In the genomic region with DNA sequence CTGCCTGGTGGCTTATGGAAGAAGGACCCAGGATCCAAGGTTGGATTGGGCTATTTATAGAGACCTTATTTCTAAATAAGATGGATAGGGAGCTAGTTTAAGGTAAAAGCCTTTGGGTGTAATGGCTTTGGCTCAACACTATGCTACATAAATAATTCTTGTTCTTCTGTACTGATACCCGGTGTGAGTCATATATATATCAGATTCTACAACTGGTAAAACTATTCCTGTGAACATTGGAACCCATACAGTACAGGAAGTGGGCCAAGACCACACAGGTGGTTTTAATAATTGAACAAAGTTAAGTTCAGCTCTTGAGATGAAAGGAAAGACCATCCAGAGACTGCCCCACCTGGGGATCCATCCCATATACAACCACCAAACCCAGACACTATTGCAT, we compare ENCODE assay signal across 12 mouse cellular contexts. TPM values are rescaled to one million over a fixed set of nuclear protein-coding genes. Genes with fewer than 3 reads are reported as not detected.
DNase-seq lines count a peak whose midpoint lies in the region; ATAC-seq and TF ChIP-seq lines count a peak whose summit lies in the region.
"Had no signal": no experiment of that assay in that cellular context is flagged by ENCODE, and none has a peak within 500 bp of the region (broad histone marks: within the 10 kb centered on the region; RNA-seq: fewer than 3 reads in every experiment).

No protein-coding gene starts in this region.

- H3K9me3 ChIP-seq in hindbrain, embryonic 11.5 days (ENCODE audit: control insufficient read depth, low read length), result no peaks in the 10 kb centered on the region
- H3K9me3 ChIP-seq in hindbrain, embryonic 10.5 days, result no peaks in the 10 kb centered on the region
- peaks cover 2% of the 10 kb centered on the region; the same call in 1 of the 2 replicates for H3K9me3 ChIP-seq in stomach, embryonic 14.5 days (ENCODE audit: control insufficient read depth, low read depth, low read length)
- no peaks in the 10 kb centered on the region for H3K9me3 ChIP-seq in stomach, postnatal 0 days (ENCODE audit: control insufficient read depth, low read length)
- H3K9me3 ChIP-seq in limb, embryonic 13.5 days, result no peaks in the 10 kb centered on the region

- intact Hi-C loops in heart, postnatal 36 days (cut with DNase I), result loop anchor here (2.0 to 5.0 kb wide), 3 partner anchors 18 to 139 kb away; partner anchors contain the start of genes Gm28044 and Zfp953

- no peaks in the 10 kb centered on the region for H3K27me3 ChIP-seq in hindbrain, embryonic 11.5 days (ENCODE audit: control insufficient read depth, insufficient read depth, low read length)
- H3K27me3 ChIP-seq in hindbrain, embryonic 10.5 days (ENCODE audit: insufficient read depth, poor library complexity, severe bottlenecking), result no peaks in the 10 kb centered on the region
- H3K27me3 ChIP-seq in stomach, embryonic 14.5 days (ENCODE audit: control insufficient read depth, insufficient read depth, low read length), result no peaks in the 10 kb centered on the region
- H3K27me3 ChIP-seq in stomach, postnatal 0 days (ENCODE audit: control insufficient read depth, insufficient read depth, low read length), result no peaks in the 10 kb centered on the region
- no peaks in the 10 kb centered on the region for H3K27me3 ChIP-seq in limb, embryonic 13.5 days
- H3K27me3 ChIP-seq: CH12.LX had no signal

- ATAC-seq in hindbrain, embryonic 11.5 days (ENCODE audit: low FRiP score), result peak; percentile 41
- no peak for ATAC-seq in stomach, embryonic 14.5 days (ENCODE audit: insufficient number of reproducible peaks, insufficient read depth, low FRiP score, low read depth)
- ATAC-seq in stomach, postnatal 0 days (ENCODE audit: low FRiP score, low TSS enrichment), result no peak
- peak; percentile 6; the same call in 1 of the 2 replicates for ATAC-seq in limb, embryonic 13.5 days (ENCODE audit: low FRiP score, low read depth)

- no peak for TF ChIP-seq EP300 in stomach, postnatal 0 days (optimal IDR thresholded peaks at IDR 0.05)

- H3K4me3 ChIP-seq in hindbrain, embryonic 11.5 days (ENCODE audit: low read depth, low read length), result no peak overlapping the region
- H3K4me3 ChIP-seq in hindbrain, embryonic 10.5 days, result no peak overlapping the region
- H3K4me3 ChIP-seq in stomach, embryonic 14.5 days (ENCODE audit: low read depth, low read length), result no peak overlapping the region
- H3K4me3 ChIP-seq in stomach, postnatal 0 days (ENCODE audit: low read depth, low read length), result no peak overlapping the region
- no peak overlapping the region for H3K4me3 ChIP-seq in limb, embryonic 13.5 days

- no peaks in the 10 kb centered on the region for H3K4me1 ChIP-seq in hindbrain, embryonic 11.5 days (replicated peaks; ENCODE audit: control insufficient read depth, insufficient read depth, low read length)
- peaks cover 9% of the 10 kb centered on the region for H3K4me1 ChIP-seq in hindbrain, embryonic 10.5 days (replicated peaks)
- no peaks in the 10 kb centered on the region for H3K4me1 ChIP-seq in stomach, embryonic 14.5 days (ENCODE audit: control insufficient read depth, insufficient read depth, low read length)
- H3K4me1 ChIP-seq in stomach, postnatal 0 days (replicated peaks; ENCODE audit: control insufficient read depth, insufficient read depth), result no peaks in the 10 kb centered on the region
- H3K4me1 ChIP-seq in limb, embryonic 13.5 days, result peaks cover 6% of the 10 kb centered on the region

- DNase-seq in hindbrain, embryonic 11.5 days (ENCODE audit: low spot score), result no peak
- DNase-seq in hindbrain, embryonic 10.5 days (ENCODE audit: low spot score), result no peak
- no peak for DNase-seq in stomach, postnatal 0 days (ENCODE audit: low spot score)
- DNase-seq in spleen, postnatal 36 days (ENCODE audit: low spot score in 2 of 2), result no peak
- no peak for DNase-seq in adrenal gland, adult 8-10 months
- DNase-seq in heart, postnatal 36 days, result no peak

- no peak for TF ChIP-seq CTCF in stomach, postnatal 0 days (IDR thresholded peaks at IDR 0.05; ENCODE audit: low read depth)

- no peak overlapping the region for H3K27ac ChIP-seq in hindbrain, embryonic 11.5 days (ENCODE audit: low read depth, low read length)
- H3K27ac ChIP-seq in hindbrain, embryonic 10.5 days, result no peak overlapping the region
- H3K27ac ChIP-seq in stomach, embryonic 14.5 days (ENCODE audit: low read length), result no peak overlapping the region
- H3K27ac ChIP-seq in stomach, postnatal 0 days (replicated peaks), result no peak overlapping the region
- H3K27ac ChIP-seq in limb, embryonic 13.5 days, result no peak overlapping the region

- 68% methylated on average over 1 of the region's 1 CpGs for WGBS in hindbrain, embryonic 11.5 days
- WGBS in hindbrain, embryonic 10.5 days, result 81% methylated on average over 1 of the region's 1 CpGs
- WGBS in stomach, embryonic 14.5 days, result 81% methylated on average over 1 of the region's 1 CpGs
- 74% methylated on average over 1 of the region's 1 CpGs for WGBS in stomach, postnatal 0 days
- WGBS in limb, embryonic 13.5 days, result 79% methylated on average over 1 of the region's 1 CpGs

- H3K36me3 ChIP-seq in hindbrain, embryonic 11.5 days (ENCODE audit: control insufficient read depth, insufficient read depth, low read length), result no peaks in the 10 kb centered on the region
- H3K36me3 ChIP-seq in hindbrain, embryonic 10.5 days, result peaks cover 4% of the 10 kb centered on the region; the same call in 1 of the 2 replicates
- H3K36me3 ChIP-seq in stomach, embryonic 14.5 days (ENCODE audit: control insufficient read depth, insufficient read depth, low read length), result no peaks in the 10 kb centered on the region
- no peaks in the 10 kb centered on the region for H3K36me3 ChIP-seq in stomach, postnatal 0 days (ENCODE audit: control insufficient read depth, insufficient read depth, low read length)
- H3K36me3 ChIP-seq in limb, embryonic 13.5 days, result peaks cover 10% of the 10 kb centered on the region

- no peak overlapping the region for H3K9ac ChIP-seq in hindbrain, embryonic 11.5 days (ENCODE audit: low read depth, low read length)
- H3K9ac ChIP-seq in stomach, embryonic 14.5 days (replicated peaks; ENCODE audit: low read depth, low read length), result no peak overlapping the region
- no peak overlapping the region for H3K9ac ChIP-seq in stomach, postnatal 0 days (ENCODE audit: low read length)
- H3K9ac ChIP-seq in limb, embryonic 13.5 days, result no peak overlapping the region

- no peak overlapping the region for H3K4me2 ChIP-seq in hindbrain, embryonic 11.5 days (replicated peaks; ENCODE audit: low read depth, low read length)
- H3K4me2 ChIP-seq in stomach, embryonic 14.5 days (replicated peaks; ENCODE audit: low read depth, low read length), result 0 out of 2 replicates have a peak overlapping the region, but pooled peaks have one; percentile 72
- no peak overlapping the region for H3K4me2 ChIP-seq in stomach, postnatal 0 days (replicated peaks; ENCODE audit: low read depth)
- peak overlapping the region; percentile 78; the same call in 1 of the 2 replicates for H3K4me2 ChIP-seq in limb, embryonic 13.5 days (replicated peaks)

RNA-seq across cellular contexts. Expression of gene Zfp58, which starts 0.6 kb away (rescaled TPM):
- polyA plus RNA-seq in hindbrain, embryonic 11.5 days (2014; fragmentation: Nextera tagmentation; extraction: Ambion mirVana), result 15.4 and 15.6 TPM in 2 replicates
- 12.9 and 14.2 TPM in 2 replicates for polyA plus RNA-seq in hindbrain, embryonic 10.5 days (2016; fragmentation: Nextera tagmentation; extraction: Ambion mirVana)
- 14.5 TPM in 2 replicates for polyA plus RNA-seq in stomach, embryonic 14.5 days (2014; fragmentation: Nextera tagmentation; extraction: Ambion mirVana)
- 5.6 and 5.8 TPM in 2 replicates for polyA plus RNA-seq in stomach, postnatal 0 days (2015; fragmentation: Nextera tagmentation; extraction: Ambion mirVana)
- 21.4 and 22.1 TPM in 2 replicates for polyA plus RNA-seq in limb, embryonic 13.5 days (2015; fragmentation: Nextera tagmentation; extraction: Ambion mirVana)
- total RNA-seq in adrenal gland, adult 8-10 months (2022), result 10 to 100 TPM in 2 of 4 experiments, 1 to 10 TPM in 2; 7.4 to 10.7 (median 9.5) TPM
- total RNA-seq in heart, postnatal 36 days (2021), result 1 to 10 TPM; 3.5 to 4.7 TPM

RNA-seq across cellular contexts. Expression of gene Zfp874b, which starts 16.9 kb away (rescaled TPM):
- polyA plus RNA-seq in hindbrain, embryonic 11.5 days (2014; fragmentation: Nextera tagmentation; extraction: Ambion mirVana), result 1.3 and 1.4 TPM in 2 replicates
- 1.4 and 1.5 TPM in 2 replicates for polyA plus RNA-seq in hindbrain, embryonic 10.5 days (2016; fragmentation: Nextera tagmentation; extraction: Ambion mirVana)
- polyA plus RNA-seq in stomach, embryonic 14.5 days (2014; fragmentation: Nextera tagmentation; extraction: Ambion mirVana), result 4.2 and 5.1 TPM in 2 replicates
- 1.9 and 2.4 TPM in 2 replicates for polyA plus RNA-seq in stomach, postnatal 0 days (2015; fragmentation: Nextera tagmentation; extraction: Ambion mirVana)
- 3.2 and 3.8 TPM in 2 replicates for polyA plus RNA-seq in limb, embryonic 13.5 days (2015; fragmentation: Nextera tagmentation; extraction: Ambion mirVana)
- total RNA-seq in adrenal gland, adult 8-10 months (2022), result 10 to 100 TPM; 17.7 to 23.8 (median 18.7) TPM
- 10 to 100 TPM; 16.8 to 22.4 TPM for total RNA-seq in heart, postnatal 36 days (2021)

RNA-seq across cellular contexts. Expression of gene Gm26965, which starts 25.0 kb away (rescaled TPM):
- polyA plus RNA-seq in hindbrain, embryonic 11.5 days (2014; fragmentation: Nextera tagmentation; extraction: Ambion mirVana), result 0.23 TPM in 1 of 2 replicates, not detected in the other
- not detected in 2 replicates for polyA plus RNA-seq in hindbrain, embryonic 10.5 days (2016; fragmentation: Nextera tagmentation; extraction: Ambion mirVana)
- polyA plus RNA-seq in stomach, embryonic 14.5 days (2014; fragmentation: Nextera tagmentation; extraction: Ambion mirVana), result not detected in 2 replicates
- polyA plus RNA-seq in stomach, postnatal 0 days (2015; fragmentation: Nextera tagmentation; extraction: Ambion mirVana), result not detected in 2 replicates
- not detected in 2 replicates for polyA plus RNA-seq in limb, embryonic 13.5 days (2015; fragmentation: Nextera tagmentation; extraction: Ambion mirVana)
- total RNA-seq in adrenal gland, adult 8-10 months (2022), result 1 to 10 TPM in 1 of 4 experiments, not detected in 3; 1.0 TPM
- not detected for total RNA-seq in heart, postnatal 36 days (2021)
- total RNA-seq: gastrocnemius, postnatal 36 days; left cerebral cortex, postnatal 4 days had no signal
- polyA plus RNA-seq: testis, adult 2 months had no signal

RNA-seq across cellular contexts. Expression of gene Zfp87, which starts 25.1 kb away (rescaled TPM):
- polyA plus RNA-seq in hindbrain, embryonic 11.5 days (2014; fragmentation: Nextera tagmentation; extraction: Ambion mirVana), result 34.9 and 39.7 TPM in 2 replicates
- 26.5 and 26.6 TPM in 2 replicates for polyA plus RNA-seq in hindbrain, embryonic 10.5 days (2016; fragmentation: Nextera tagmentation; extraction: Ambion mirVana)
- 25.0 and 29.0 TPM in 2 replicates for polyA plus RNA-seq in stomach, embryonic 14.5 days (2014; fragmentation: Nextera tagmentation; extraction: Ambion mirVana)
- 27.4 and 29.3 TPM in 2 replicates for polyA plus RNA-seq in stomach, postnatal 0 days (2015; fragmentation: Nextera tagmentation; extraction: Ambion mirVana)
- 25.4 and 26.5 TPM in 2 replicates for polyA plus RNA-seq in limb, embryonic 13.5 days (2015; fragmentation: Nextera tagmentation; extraction: Ambion mirVana)
- 10 to 100 TPM; 16.7 to 22.7 (median 19.6) TPM for total RNA-seq in adrenal gland, adult 8-10 months (2022)
- total RNA-seq in heart, postnatal 36 days (2021), result 1 to 10 TPM; 7.1 TPM

RNA-seq across cellular contexts. Expression of gene Zfp874a, which starts 49.5 kb away (rescaled TPM):
- 7.5 TPM in 2 replicates for polyA plus RNA-seq in hindbrain, embryonic 11.5 days (2014; fragmentation: Nextera tagmentation; extraction: Ambion mirVana)
- polyA plus RNA-seq in hindbrain, embryonic 10.5 days (2016; fragmentation: Nextera tagmentation; extraction: Ambion mirVana), result 5.7 and 7.2 TPM in 2 replicates
- 11.2 TPM in 2 replicates for polyA plus RNA-seq in stomach, embryonic 14.5 days (2014; fragmentation: Nextera tagmentation; extraction: Ambion mirVana)
- 4.6 and 4.7 TPM in 2 replicates for polyA plus RNA-seq in stomach, postnatal 0 days (2015; fragmentation: Nextera tagmentation; extraction: Ambion mirVana)
- 11.5 and 11.6 TPM in 2 replicates for polyA plus RNA-seq in limb, embryonic 13.5 days (2015; fragmentation: Nextera tagmentation; extraction: Ambion mirVana)
- 10 to 100 TPM; 17.9 to 28.8 (median 23.0) TPM for total RNA-seq in adrenal gland, adult 8-10 months (2022)
- total RNA-seq in heart, postnatal 36 days (2021), result 10 to 100 TPM in 1 of 2 experiments, 1 to 10 TPM in 1; 10.0 to 10.2 TPM

Comparison
In these comparisons a context has a peak if more than half of its experiments do, and no peak if none do; other contexts are left out.
1. H3K4me2 ChIP-seq: peak in stomach, embryonic 14.5 days (single experiment) and limb, embryonic 13.5 days (single experiment); none in hindbrain, embryonic 11.5 days (single experiment) and stomach, postnatal 0 days (single experiment).
2. ATAC-seq: peak in hindbrain, embryonic 11.5 days (single experiment) and limb, embryonic 13.5 days (single experiment); none in stomach, embryonic 14.5 days (single experiment) and stomach, postnatal 0 days (single experiment).